In the genomic region with DNA sequence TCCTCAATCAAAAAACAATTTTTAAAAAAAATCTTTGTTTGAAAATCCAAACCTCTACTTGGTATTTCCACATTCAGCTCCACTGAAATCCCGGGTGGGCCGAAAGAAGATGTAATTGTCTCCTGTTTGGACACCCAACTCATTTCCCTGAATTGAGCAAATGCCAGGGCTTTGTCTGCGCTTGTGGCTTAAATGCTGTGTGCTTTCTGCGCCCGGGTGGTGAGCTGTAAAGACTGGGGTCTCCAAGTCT, we compare ENCODE assay signal across 9 mouse cellular contexts. TPM values are rescaled to one million over a fixed set of nuclear protein-coding genes. Genes with fewer than 3 reads are reported as not detected.
DNase-seq lines count a peak whose midpoint lies in the region; ATAC-seq lines count a peak whose summit lies in the region.
"Had no signal": no experiment of that assay in that cellular context is flagged by ENCODE, and none has a peak within 500 bp of the region (broad histone marks: within the 10 kb centered on the region; RNA-seq: fewer than 3 reads in every experiment).

No protein-coding gene starts in this region.

- H3K9ac ChIP-seq in embryonic facial prominence, embryonic 13.5 days = no peak overlapping the region
- H3K9ac ChIP-seq in hindbrain, embryonic 15.5 days = no peak overlapping the region
- 0 out of 2 replicates have a peak overlapping the region, but pooled peaks have one; percentile 29 for H3K9ac ChIP-seq in neural tube, embryonic 12.5 days

- H3K4me1 ChIP-seq in embryonic facial prominence, embryonic 13.5 days = peaks cover 17% of the 10 kb centered on the region
- peaks cover 17% of the 10 kb centered on the region for H3K4me1 ChIP-seq in hindbrain, embryonic 15.5 days (replicated peaks)
- peaks cover 43% of the 10 kb centered on the region for H3K4me1 ChIP-seq in neural tube, embryonic 12.5 days

- H3K27me3 ChIP-seq in embryonic facial prominence, embryonic 13.5 days = peaks cover 96% of the 10 kb centered on the region
- H3K27me3 ChIP-seq in hindbrain, embryonic 15.5 days = peaks cover 60% of the 10 kb centered on the region
- H3K27me3 ChIP-seq in neural tube, embryonic 12.5 days (replicated peaks) = peaks cover 64% of the 10 kb centered on the region

- under 1% methylated on average over 5 of the region's 5 CpGs for WGBS in embryonic facial prominence, embryonic 13.5 days
- WGBS in hindbrain, embryonic 15.5 days = 1% methylated on average over 5 of the region's 5 CpGs
- WGBS in neural tube, embryonic 12.5 days = under 1% methylated on average over 5 of the region's 5 CpGs

- H3K36me3 ChIP-seq in embryonic facial prominence, embryonic 13.5 days = no peaks in the 10 kb centered on the region
- H3K36me3 ChIP-seq in hindbrain, embryonic 15.5 days = no peaks in the 10 kb centered on the region
- H3K36me3 ChIP-seq in neural tube, embryonic 12.5 days = no peaks in the 10 kb centered on the region

- ATAC-seq in embryonic facial prominence, embryonic 13.5 days (ENCODE audit: insufficient number of reproducible peaks, insufficient read depth, low FRiP score, low TSS enrichment, low read depth) = no peak
- no peak for ATAC-seq in hindbrain, embryonic 15.5 days (ENCODE audit: low FRiP score, low read depth)
- ATAC-seq in neural tube, embryonic 12.5 days (ENCODE audit: low FRiP score, low read depth) = no peak
- ATAC-seq in frontal cortex, adult (ENCODE audit: low TSS enrichment) = no peak

- peak overlapping the region; percentile 27; the same call in 1 of the 2 replicates for H3K4me3 ChIP-seq in embryonic facial prominence, embryonic 13.5 days
- H3K4me3 ChIP-seq in hindbrain, embryonic 15.5 days = peak overlapping the region; percentile 25
- peak overlapping the region; percentile 26; the same call in 1 of the 2 replicates for H3K4me3 ChIP-seq in neural tube, embryonic 12.5 days

- no peaks in the 10 kb centered on the region for H3K9me3 ChIP-seq in embryonic facial prominence, embryonic 13.5 days
- H3K9me3 ChIP-seq in hindbrain, embryonic 15.5 days = no peaks in the 10 kb centered on the region
- no peaks in the 10 kb centered on the region for H3K9me3 ChIP-seq in neural tube, embryonic 12.5 days

- peak overlapping the region; percentile 44 for H3K4me2 ChIP-seq in embryonic facial prominence, embryonic 13.5 days
- H3K4me2 ChIP-seq in hindbrain, embryonic 15.5 days = peak overlapping the region; percentile 45
- peak overlapping the region; percentile 59 for H3K4me2 ChIP-seq in neural tube, embryonic 12.5 days (replicated peaks)

- peak; percentile 17 for DNase-seq in kidney, postnatal 10 days
- no peak for DNase-seq in kidney, adult 11 months
- DNase-seq in yolk sac, embryonic 10.5 days (ENCODE audit: low spot score) = no peak
- DNase-seq in left cerebral cortex, adult 8-10 months (ENCODE audit: low spot score in 2 of 2) = no peak
- DNase-seq: thymus, postnatal 36 days had no signal

- no peak overlapping the region for H3K27ac ChIP-seq in embryonic facial prominence, embryonic 13.5 days
- peak overlapping the region; percentile 67 for H3K27ac ChIP-seq in hindbrain, embryonic 15.5 days (replicated peaks)
- peak overlapping the region; percentile 59; the same call in 1 of the 2 replicates for H3K27ac ChIP-seq in neural tube, embryonic 12.5 days

RNA-seq across cellular contexts. Expression of a gene that starts 21.7 kb away (rescaled TPM):
- polyA plus RNA-seq in embryonic facial prominence, embryonic 13.5 days (2015; fragmentation: Nextera tagmentation; extraction: Ambion mirVana) = 31.0 and 31.2 TPM in 2 replicates
- polyA plus RNA-seq in hindbrain, embryonic 15.5 days (2015; fragmentation: Nextera tagmentation; extraction: Ambion mirVana) = 22.1 and 24.5 TPM in 2 replicates
- 31.4 and 34.1 TPM in 2 replicates for polyA plus RNA-seq in neural tube, embryonic 12.5 days (2016; fragmentation: Nextera tagmentation; extraction: Ambion mirVana)
- total RNA-seq in left cerebral cortex, adult 8-10 months (2022) = 10 to 100 TPM; 24.2 to 26.9 (median 25.5) TPM
